Mouse (Mus musculus) T-helper 17 cell (primary cell): ENCODE results near the gene Araf.
"Not testable (repeated sequence)": the region's sequence is repeated elsewhere in the genome, so short reads cannot be mapped to it uniquely, and the experiment has no call there.

ENCODE experiments used
- in situ Hi-C, 2 experiments: fragments of 300-600 bp; cut with MboI, MseI; formaldehyde crosslinking; loops; 1 replicate in 1 of 2; 2 replicates in 1 of 2; pipeline ENCODE4 v1.15.1; 2025; ENCODE audit warnings: high pct_unique_total_duplicates in 2 of 2

The Araf gene

GRCm38 (mm10) chrX:20797681-20798080 is at the start of gene Araf:
Gene Araf (plus strand): TSS chrX:20797814.
- in situ Hi-C loops: no loop called here

DNA sequence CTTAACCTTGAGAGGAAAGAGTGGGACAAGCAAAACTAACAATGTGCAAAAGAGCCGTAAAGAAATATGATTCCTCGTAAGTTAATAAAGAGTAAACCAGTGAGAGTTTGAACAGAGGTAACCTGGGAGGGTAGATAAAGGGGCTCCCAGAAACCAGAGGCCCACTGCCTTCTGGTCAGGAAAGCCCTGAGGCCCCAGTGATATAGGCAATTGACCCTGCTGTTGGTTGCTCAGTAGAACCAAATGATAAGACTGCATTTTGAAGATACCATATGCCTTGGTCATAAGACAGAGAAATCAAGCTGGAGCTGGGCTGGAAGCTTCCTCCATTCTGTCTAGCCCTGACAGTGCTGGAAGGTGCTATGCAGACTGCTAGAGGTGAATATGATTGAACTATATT is 48.8 kb upstream of the Araf start:
- in situ Hi-C loops: no loop called here

- in situ Hi-C loops: no loop called here
These were observed 36.4 kb upstream of the Araf start for GRCm38 (mm10) chrX:20761201-20761600.

GRCm38 (mm10) chrX:20770697-20771381 is 26.8 kb upstream of the Araf start:
- in situ Hi-C loops: no loop called here

- in situ Hi-C loops: no loop called here
These were observed 25.9 kb upstream of the Araf start for GRCm38 (mm10) chrX:20771666-20772065.

GRCm38 (mm10) chrX:20775271-20776016 is 22.2 kb upstream of the Araf start:
- in situ Hi-C loops: no loop called here

- in situ Hi-C loops: no loop called here
These were observed 20.0 kb upstream of the Araf start for GRCm38 (mm10) chrX:20777619-20778018.

- in situ Hi-C loops: loop anchor here in 1 of 2 experiments (5.0 kb wide), 1 partner anchor 120 kb away; no protein-coding TSS in a partner anchor
These were observed 10.3 kb upstream of the Araf start for GRCm38 (mm10) chrX:20787309-20787708.

DNA sequence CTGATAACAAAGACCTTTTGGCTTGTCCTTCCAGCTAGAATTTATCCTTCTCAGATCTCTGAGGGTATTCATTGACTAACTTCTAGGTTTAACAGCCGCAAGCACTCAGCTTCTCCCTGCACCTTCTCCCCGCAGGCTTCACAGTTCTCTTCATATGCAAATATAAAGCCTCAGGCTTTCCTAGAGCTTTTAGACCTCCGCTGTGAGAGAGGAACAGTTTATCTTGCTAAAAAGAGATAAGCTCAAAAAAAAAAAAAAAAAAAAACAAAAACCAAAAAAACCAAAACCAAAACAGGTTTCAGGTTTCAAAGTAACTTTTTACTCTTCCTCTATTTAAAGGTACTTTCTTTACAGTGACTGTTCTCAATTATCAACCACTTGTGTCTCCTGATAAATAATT is 5.2 kb upstream of the Araf start:
- in situ Hi-C loops: no loop called here

DNA sequence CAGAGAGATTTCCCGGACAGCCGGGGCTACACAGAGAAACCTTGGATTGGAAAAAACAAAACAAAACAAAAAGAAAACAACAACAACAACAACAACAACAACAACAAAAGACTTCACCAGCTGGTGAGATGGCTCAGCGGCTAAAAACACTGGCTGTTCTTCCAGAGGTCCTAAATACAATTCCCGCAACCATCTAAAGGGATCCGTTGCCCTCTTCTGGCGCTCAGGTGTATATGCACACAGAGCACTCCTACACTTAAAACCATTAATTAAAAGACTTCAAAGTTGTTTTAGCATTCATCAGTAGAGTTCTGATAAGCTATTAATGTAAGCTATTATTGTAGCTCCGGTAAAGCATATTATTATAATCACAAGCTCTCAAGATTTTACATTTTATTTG is 4.4 kb upstream of the Araf start:
- in situ Hi-C loops: no loop called here

GRCm38 (mm10) chrX:20794229-20794628 is 3.4 kb upstream of the Araf start:
- in situ Hi-C loops: no loop called here

GRCm38 (mm10) chrX:20798141-20798796 is 655 bp downstream of the Araf start:
- in situ Hi-C loops: no loop called here

DNA sequence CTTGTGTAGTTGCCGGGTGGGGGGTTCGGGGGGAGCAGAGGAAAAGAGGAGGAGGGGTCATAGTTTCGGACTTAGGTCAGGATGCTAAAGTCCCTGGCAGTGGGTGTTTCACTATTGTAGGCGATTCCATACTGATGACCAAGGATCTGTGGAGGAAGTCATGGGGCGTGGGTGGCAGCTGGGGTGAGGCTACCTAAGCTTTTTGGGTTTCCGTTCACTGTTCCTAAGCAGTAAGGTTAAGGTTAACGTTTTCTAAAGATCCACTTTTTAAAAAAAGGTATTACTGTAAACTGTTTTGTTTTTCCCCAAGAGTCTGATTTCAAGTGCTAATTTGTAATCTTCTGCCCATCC is 1.2 kb downstream of the Araf start:
- in situ Hi-C loops: no loop called here

- in situ Hi-C loops: no loop called here
These were observed 3.8 kb downstream of the Araf start for GRCm38 (mm10) chrX:20801456-20801855.

DNA sequence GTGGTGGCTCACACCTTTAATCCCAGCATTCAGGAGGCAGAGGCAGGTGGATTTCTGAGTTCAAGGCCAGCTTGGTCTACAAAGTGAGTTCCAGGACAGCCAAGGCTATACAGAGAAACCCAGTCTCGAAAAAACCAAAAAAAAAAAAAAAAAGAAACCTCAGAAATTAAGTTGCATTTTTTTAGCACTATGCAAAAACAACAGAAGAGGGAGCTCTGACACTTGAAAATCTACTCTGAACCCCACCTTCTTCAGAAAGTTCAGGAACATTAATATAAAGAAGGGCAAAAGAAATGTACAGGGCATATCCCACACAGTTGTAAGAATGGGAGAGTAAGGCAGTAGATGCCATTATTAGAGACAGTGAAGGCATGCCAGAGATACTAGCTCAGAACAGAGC is 6.7 kb downstream of the Araf start:
- in situ Hi-C loops: not testable (repeated sequence)

GRCm38 (mm10) chrX:20806295-20806694 is 8.7 kb downstream of the Araf start:
- in situ Hi-C loops: no loop called here

DNA sequence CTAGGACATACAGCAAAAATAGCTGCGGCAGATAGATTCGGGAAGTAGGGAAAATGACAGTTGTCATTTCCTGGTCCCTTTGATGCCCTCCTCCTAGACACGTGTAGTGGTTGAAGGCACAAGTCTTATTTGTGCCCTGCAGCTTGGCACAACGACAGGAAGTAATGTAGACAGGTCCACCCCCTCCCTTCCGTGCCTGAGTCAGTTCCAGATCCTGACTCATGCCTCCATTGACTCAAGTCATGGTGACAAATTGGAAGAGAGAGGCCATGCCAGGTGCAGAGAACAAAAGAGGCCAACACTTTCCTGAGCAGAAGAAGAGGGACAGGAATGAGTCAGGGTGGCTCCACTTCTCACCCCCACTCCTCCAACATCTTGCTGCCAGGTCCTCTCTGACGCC is 19.4 kb downstream of the Araf start:
- in situ Hi-C loops: loop anchor here in 1 of 2 experiments (10.0 kb wide), 1 partner anchor 152 kb away; no protein-coding TSS in a partner anchor

DNA sequence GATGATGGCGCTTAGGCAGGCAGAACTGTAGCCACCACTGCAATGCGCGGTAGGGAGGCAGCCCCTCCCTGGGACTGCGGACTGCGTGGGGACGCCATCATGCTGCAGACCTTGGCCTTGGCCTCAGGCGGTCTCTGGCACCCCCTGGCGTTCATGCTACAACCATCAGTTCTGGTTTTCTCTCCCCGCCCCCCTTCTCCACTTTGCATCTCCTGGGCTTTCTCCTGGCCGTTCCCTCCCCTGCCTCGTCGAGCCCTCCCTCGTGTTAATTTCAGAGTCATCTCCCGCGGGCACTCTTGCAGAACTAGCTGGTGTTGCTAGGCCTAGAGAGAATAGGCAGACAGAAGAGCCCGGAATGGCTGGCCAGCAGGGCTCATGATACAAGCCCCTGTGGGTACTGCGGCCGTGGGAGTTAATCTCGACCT is 21.6 kb downstream of the Araf start:
- in situ Hi-C loops: loop anchor here in 1 of 2 experiments (10.0 kb wide), 1 partner anchor 154 kb away; no protein-coding TSS in a partner anchor

DNA sequence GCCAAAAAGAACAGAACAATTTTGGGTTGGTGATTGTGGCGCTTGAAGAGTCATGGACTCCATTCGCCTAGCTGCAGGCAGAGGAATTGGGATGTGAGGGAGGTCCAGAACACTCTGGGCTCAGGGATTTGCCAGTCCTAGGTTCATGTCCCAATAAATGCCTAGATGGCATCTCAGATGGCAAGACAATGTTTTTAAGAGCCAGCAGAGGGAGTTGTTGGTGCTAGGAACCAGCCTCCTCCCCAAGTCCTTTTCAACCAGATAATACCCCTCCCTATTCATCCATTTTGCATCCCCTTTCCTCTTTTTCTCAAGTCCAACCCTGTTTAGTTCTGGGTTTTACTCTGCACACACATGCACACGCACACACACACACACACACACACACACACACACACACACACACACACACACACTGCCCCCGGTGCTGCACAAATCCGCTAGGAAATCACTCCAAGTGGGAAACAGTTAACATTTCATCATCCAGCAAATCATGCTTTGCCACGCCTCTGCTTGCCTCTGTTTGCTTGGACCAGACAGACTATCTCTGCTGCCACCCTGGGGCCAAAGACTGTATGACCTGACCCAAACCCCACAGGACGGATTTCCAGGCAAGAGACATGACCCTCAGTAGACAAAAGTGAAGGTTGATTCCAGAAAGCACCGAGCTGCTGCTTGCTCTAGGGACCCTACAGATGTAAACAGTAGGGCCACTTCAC is 22.3 kb downstream of the Araf start:
- in situ Hi-C loops: loop anchor here in 1 of 2 experiments (10.0 kb wide), 1 partner anchor 155 kb away; no protein-coding TSS in a partner anchor

GRCm38 (mm10) chrX:20828934-20829333 is 31.3 kb downstream of the Araf start:
- in situ Hi-C loops: no loop called here

DNA sequence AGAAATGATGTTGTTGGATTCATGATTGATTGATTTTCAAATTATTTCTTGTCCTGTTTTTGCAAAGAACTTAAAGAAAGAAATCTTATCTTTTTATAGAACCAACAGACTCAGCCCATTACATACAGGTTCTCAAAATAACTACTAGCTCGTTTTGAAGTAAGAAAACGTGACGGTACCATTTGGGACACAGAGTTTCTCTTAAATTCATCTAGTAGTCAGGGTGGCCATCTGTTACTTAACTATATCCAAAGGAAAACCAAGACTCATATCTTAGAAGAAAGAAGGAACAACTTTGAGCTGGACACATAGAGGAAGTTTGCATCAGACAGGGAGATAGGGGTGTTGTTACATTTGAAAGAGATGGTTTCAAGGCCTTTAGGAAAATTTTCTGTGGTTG is 49.6 kb downstream of the Araf start:
- in situ Hi-C loops: loop anchor here in 1 of 2 experiments (10.0 kb wide), 1 partner anchor 108 kb away; the partner anchor contains the start of gene Elk1
